Mouse (Mus musculus) hindbrain, postnatal 0 days (tissue): ENCODE data around the gene Rasgef1c. TPM values are rescaled to one million over a fixed set of nuclear protein-coding genes. Genes with fewer than 3 reads are reported as not detected.

Source experiments
- ATAC-seq: fragments of 200-750 bp; cut with Nextera tagmentation; 2 replicates; pipeline ENCODE4 v1.8.0; 2017; ENCODE audit warnings: mild to moderate bottlenecking, moderate TSS enrichment, moderate library complexity
- DNase-seq: peaks from one replicate; pipeline ENCODE4 v3.0.0-alpha.2; 2015; ENCODE audit warnings: low spot score
- H3K27ac ChIP-seq: fragments of 300-500 bp; sonication (generic); 2 replicates; pipeline ENCODE4 v1.5.1; 2014; ENCODE audit warnings: mild to moderate bottlenecking
- H3K27me3 ChIP-seq: fragments of 300-500 bp; sonication (generic); 2 replicates; pipeline ENCODE4 v1.6.1; 2014; ENCODE audit warnings: low read length, mixed read lengths; ENCODE audit not compliant: insufficient read depth
- H3K36me3 ChIP-seq: fragments of 300-500 bp; sonication (generic); 2 replicates; pipeline ENCODE4 v1.6.1; 2014; ENCODE audit warnings: low read length, mixed read lengths; ENCODE audit not compliant: insufficient read depth
- H3K4me1 ChIP-seq: fragments of 300-500 bp; sonication (generic); 2 replicates; pipeline ENCODE4 v1.6.1; 2014; ENCODE audit warnings: antibody characterized with exemption, low read length, mixed read lengths; ENCODE audit not compliant: insufficient read depth
- H3K4me2 ChIP-seq: fragments of 300-500 bp; sonication (generic); 2 replicates; pipeline ENCODE4 v1.6.1; 2014; ENCODE audit warnings: low read depth, mild to moderate bottlenecking, low read length, moderate library complexity, mixed read lengths
- H3K4me3 ChIP-seq: fragments of 300-500 bp; sonication (generic); 2 replicates; pipeline ENCODE4 v1.5.1; 2014; ENCODE audit warnings: low read length
- H3K9ac ChIP-seq: fragments of 300-500 bp; sonication (generic); replicated peaks from 2 replicates; pipeline ENCODE4 v1.6.1; 2014; ENCODE audit warnings: mild to moderate bottlenecking, low read length, moderate library complexity, mixed read lengths
- H3K9me3 ChIP-seq: fragments of 300-500 bp; sonication (generic); 2 replicates; pipeline ENCODE4 v1.6.1; 2016; ENCODE audit warnings: low read length, mixed read lengths
- CTCF ChIP-seq: IDR thresholded peaks from 2 replicates; pipeline ENCODE4 v1.5.1; 2016; ENCODE audit warnings: antibody characterized with exemption, control low read depth, low read depth
- whole genome bisulfite sequencing: fragments of 180-500 bp; shearing (Covaris S2); extraction: QIAGEN DNeasy Blood & Tissue Kit; methylation state at CpG from one replicate; pipeline ENCODE4 v1.1.7; 2014; 5-methylcytosine and 5-hydroxymethylcytosine counted together
- polyA plus RNA-seq: library from polyadenylated mRNA; unstranded; fragments of >200 nt; fragmentation: Nextera tagmentation; extraction: Ambion mirVana; gene quantifications from 2 replicates; pipeline ENCODE4 v1.2.1, GENCODE M21; 2015
- total RNA-seq: library from RNA; depleted of rRNA; stranded (reverse); fragments of >200 nt; gene quantifications from 2 replicates; pipeline ENCODE4 v1.2.3, GENCODE M21; 2014

The Rasgef1c gene
- total and polyA plus RNA-seq, 2 experiments from 2014 or later, result 44.9 to 50.2 TPM

DNA sequence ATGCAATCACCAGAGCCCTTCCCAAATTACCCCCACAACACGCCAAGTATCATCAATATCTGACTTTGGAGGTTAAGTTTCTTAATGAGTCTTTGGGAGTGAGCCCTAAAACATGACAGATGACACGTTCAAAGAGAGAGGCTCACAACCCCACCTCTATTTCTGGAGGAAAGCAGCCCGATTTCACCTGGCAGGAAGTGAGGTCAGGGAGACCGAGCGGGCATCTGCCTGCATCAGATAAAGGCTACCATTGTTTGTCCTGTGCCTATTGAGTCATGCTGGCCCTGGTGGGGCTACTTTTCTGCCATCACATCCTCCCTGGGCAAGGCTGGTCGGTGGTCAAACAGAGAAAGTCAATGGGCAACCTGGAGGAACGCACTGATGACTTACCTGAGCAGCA is 115.9 kb downstream of the Rasgef1c start:
- no peak for DNase-seq
- no peak overlapping the region for H3K9ac ChIP-seq
- H3K27ac ChIP-seq, result no peak overlapping the region
- no peaks in the 10 kb centered on the region for H3K4me1 ChIP-seq
- no peaks in the 10 kb centered on the region for H3K9me3 ChIP-seq
- no peaks in the 10 kb centered on the region for H3K27me3 ChIP-seq
- H3K4me2 ChIP-seq, result no peak overlapping the region
- WGBS, result 83% methylated on average over 7 of the region's 7 CpGs
- H3K36me3 ChIP-seq, result no peaks in the 10 kb centered on the region
- TF ChIP-seq CTCF, result no peak
- H3K4me3 ChIP-seq, result no peak overlapping the region
- no peak for ATAC-seq

- no peak for TF ChIP-seq CTCF
- DNase-seq, result no peak
- no peak for ATAC-seq
- Histone ChIP-seq H3K9me3 (no peaks in the 10 kb centered on the region), H3K4me2 (no peak overlapping the region), H3K27ac (no peak overlapping the region), H3K27me3 (no peaks in the 10 kb centered on the region), H3K9ac (no peak overlapping the region), H3K4me3 (no peak overlapping the region), H3K36me3 (no peaks in the 10 kb centered on the region), H3K4me1 (no peaks in the 10 kb centered on the region)
Observed at GRCm38 (mm10) chr11:50018848-50019247, 117.2 kb downstream of the Rasgef1c start.

DNA sequence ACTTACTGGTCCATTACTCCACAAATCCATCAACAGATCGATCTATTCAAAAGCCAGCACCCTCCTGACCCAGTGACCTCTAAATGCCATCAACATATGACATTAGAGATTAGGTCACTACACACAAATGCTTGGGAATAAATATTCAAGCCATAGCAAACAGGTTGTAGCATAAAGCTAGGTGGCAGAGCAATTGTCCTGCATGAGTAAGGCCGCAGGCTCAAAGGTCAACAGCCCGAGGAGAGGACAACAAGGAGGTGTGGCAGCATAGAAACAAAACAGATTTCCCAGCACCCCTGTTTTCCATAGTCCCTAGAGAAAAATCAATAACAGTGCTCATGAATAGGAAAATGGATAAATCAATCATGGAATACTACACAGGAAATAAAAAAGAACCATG is 120.5 kb downstream of the Rasgef1c start:
- Histone ChIP-seq H3K4me3 (no peak overlapping the region), H3K27ac (no peak overlapping the region), H3K9me3 (no peaks in the 10 kb centered on the region), H3K9ac (no peak overlapping the region), H3K27me3 (no peaks in the 10 kb centered on the region), H3K36me3 (no peaks in the 10 kb centered on the region), H3K4me2 (no peak overlapping the region), H3K4me1 (peaks cover 4% of the 10 kb centered on the region)
- WGBS, result 68% methylated on average over 3 of the region's 3 CpGs
- no peak for TF ChIP-seq CTCF
- DNase-seq, result no peak
- no peak for ATAC-seq

DNA sequence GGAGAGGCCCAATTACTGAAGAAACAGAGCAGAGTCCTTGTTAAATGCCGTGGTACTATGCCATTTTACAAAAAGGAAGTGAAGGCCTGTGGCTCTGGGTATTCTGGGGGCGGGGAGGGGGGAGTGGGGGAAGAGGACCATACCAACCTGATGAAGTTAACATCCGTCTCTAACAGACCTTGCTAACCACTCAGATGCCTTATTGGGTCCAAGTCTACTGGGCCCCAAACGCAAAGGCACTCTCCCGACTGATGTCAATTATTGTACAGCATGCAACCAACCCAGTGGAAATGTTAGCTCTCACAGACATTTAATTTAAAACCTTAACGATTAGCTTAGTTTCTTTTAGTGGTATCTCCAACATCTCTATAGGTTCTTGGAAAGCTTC is 122.8 kb downstream of the Rasgef1c start:
- TF ChIP-seq CTCF, result no peak
- peak overlapping the region; percentile 78 for H3K4me2 ChIP-seq
- H3K9me3 ChIP-seq, result no peaks in the 10 kb centered on the region
- no peaks in the 10 kb centered on the region for H3K36me3 ChIP-seq
- H3K27me3 ChIP-seq, result no peaks in the 10 kb centered on the region
- H3K4me1 ChIP-seq, result peaks cover 24% of the 10 kb centered on the region
- 47% methylated on average over 6 of the region's 6 CpGs for WGBS
- peak overlapping the region; percentile 99; the same call in 1 of the 2 replicates for H3K27ac ChIP-seq
- no peak for DNase-seq
- peak; percentile 18 for ATAC-seq
- peak overlapping the region; percentile 98; the same call in 1 of the 2 replicates for H3K9ac ChIP-seq
- peak overlapping the region; percentile 98 for H3K4me3 ChIP-seq

DNA sequence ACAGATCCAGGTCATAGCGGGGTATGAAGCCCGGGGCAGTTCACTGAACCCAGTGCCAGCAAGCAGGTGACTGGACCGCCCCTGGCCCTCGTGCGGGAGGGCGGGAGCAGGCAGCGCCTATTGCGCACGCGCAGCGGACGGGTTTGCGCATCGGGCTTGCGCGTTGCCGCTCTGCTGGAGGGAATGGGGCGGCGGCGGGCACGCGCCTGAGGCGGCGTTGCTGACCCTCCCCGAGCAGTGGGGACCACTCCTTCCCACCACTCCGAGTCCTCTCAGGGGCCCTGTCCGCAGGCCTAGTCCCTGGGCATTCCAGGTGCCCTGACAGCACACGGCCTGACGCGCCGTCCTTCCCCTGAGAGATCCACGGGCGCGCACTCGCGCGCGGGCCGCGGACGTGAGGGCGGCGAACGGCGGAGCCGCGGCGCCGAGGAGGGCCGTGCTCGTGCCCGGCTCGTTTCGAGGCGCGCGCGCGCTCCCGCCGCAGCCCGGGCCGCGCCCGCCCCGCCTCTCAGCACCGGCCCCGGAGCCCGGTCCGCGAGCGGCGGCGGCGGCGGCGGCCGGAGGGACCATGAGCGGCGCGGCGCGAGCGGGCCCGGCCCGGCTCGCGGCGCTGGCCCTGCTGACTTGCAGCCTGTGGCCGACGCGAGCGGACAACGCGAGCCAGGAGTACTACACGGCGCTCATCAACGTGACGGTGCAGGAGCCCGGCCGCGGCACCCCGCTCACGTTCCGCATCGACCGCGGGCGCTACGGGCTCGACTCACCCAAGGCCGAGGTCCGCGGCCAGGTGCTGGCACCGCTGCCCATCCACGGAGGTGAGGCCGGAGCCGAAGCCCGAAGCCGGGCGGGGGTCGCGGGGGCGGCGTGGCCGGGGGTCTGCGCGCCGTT is 123.4 kb downstream of the Rasgef1c start, which contains the start of gene Rnf130:
Gene Rnf130 (plus strand): TSS at position 514 of the 888 bp plus-strand sequence.
- peak; percentile 93 for ATAC-seq
- peaks cover 25% of the 10 kb centered on the region for H3K4me1 ChIP-seq
- H3K36me3 ChIP-seq, result no peaks in the 10 kb centered on the region
- peak within 1 kb of the TSS; percentile 78 for H3K4me2 ChIP-seq
- no peaks in the 10 kb centered on the region for H3K27me3 ChIP-seq
- TF ChIP-seq CTCF, result no peak
- WGBS, result 3% methylated on average over 103 of the region's 129 CpGs
- peak within 1 kb of the TSS; percentile 98 for H3K4me3 ChIP-seq
- peak; percentile 97 for DNase-seq
- H3K9me3 ChIP-seq, result no peaks in the 10 kb centered on the region
- peak within 1 kb of the TSS; percentile 98 for H3K9ac ChIP-seq
- peak within 1 kb of the TSS; percentile 99 for H3K27ac ChIP-seq

DNA sequence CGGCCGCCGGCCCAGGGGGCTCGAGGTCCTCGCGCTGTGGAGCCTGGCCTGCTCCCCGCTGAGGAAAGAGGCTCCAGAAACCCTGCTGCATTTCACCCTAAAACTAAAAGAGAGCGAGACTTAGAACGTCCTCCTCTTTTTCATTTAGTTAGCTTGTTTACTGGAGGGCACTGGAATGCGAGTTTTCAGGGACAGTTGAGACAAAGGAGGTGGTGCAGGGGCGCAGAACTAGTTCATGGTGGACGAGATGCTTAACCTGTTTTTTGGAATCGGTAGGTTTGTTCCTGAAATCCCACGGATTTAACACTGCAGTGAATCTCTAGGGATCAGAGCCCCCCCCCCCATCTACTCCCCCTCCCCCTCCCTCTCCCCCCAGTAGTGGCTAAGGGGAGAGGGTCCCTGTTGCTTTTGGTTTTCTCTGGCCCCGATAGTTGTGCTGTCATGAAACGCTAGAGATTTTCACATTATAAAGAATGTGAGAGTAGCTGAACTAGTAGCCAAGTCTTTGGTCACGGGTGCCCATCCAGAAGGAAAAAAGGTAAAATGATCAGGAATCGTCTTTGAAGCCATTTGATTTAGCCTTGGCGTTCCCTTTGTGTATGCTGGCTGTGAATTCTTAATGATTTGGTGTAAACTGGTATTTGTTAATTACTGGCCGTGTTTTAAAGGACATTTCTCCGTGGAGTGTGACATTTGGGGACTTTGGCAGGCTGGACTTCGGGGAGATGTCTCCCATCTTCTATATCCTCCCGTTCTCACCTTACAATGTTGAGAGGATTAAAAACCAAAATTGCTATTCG is 124.3 kb downstream of the Rasgef1c start:
- Histone ChIP-seq H3K9ac (peak overlapping the region; percentile 98), H3K9me3 (no peaks in the 10 kb centered on the region), H3K27ac (peak overlapping the region; percentile 99), H3K36me3 (no peaks in the 10 kb centered on the region), H3K27me3 (no peaks in the 10 kb centered on the region), H3K4me3 (peak overlapping the region; percentile 98), H3K4me2 (peak overlapping the region; percentile 78), H3K4me1 (peaks cover 25% of the 10 kb centered on the region)
- no peak for TF ChIP-seq CTCF
- ATAC-seq, result no peak; the same call in 1 of the 2 replicates
- peak; percentile 19 for DNase-seq
- WGBS, result 2% methylated on average over 24 of the region's 24 CpGs
